Mouse (Mus musculus): ENCODE data around the gene Tlx1. TPM values are rescaled to one million over a fixed set of nuclear protein-coding genes. Genes with fewer than 3 reads are reported as not detected.

The Tlx1 gene
- polyA plus RNA-seq, 1 experiment from 2014 or later, result 0.27 TPM

- peaks cover 7% of the 10 kb centered on the region for H3K4me1 ChIP-seq (ENCODE audit: control insufficient read depth, insufficient read depth, low read length)
- ATAC-seq (ENCODE audit: low FRiP score) (0 out of 2 replicates have a peak, but pooled peaks have one; percentile 50), DNase-seq (ENCODE audit: low spot score, missing footprints) (peak; percentile 82)
- no peaks in the 10 kb centered on the region for H3K36me3 ChIP-seq (ENCODE audit: control insufficient read depth, insufficient read depth, low read length)
- H3K9me3 ChIP-seq (ENCODE audit: control insufficient read depth, low read length), result no peaks in the 10 kb centered on the region
- 19% methylated on average over 14 of the region's 14 CpGs for WGBS
- H3K27me3 ChIP-seq (ENCODE audit: control insufficient read depth, insufficient read depth, low read length), result peaks cover 22% of the 10 kb centered on the region
- no peak overlapping the region for H3K9ac ChIP-seq (ENCODE audit: low read length)
- H3K4me3 ChIP-seq (ENCODE audit: low read depth, low read length), result no peak overlapping the region
- H3K4me2 ChIP-seq, result 0 out of 2 replicates have a peak overlapping the region, but pooled peaks have one; percentile 8
- no peak overlapping the region for H3K27ac ChIP-seq (ENCODE audit: low read depth, low read length)
Measured at GRCm38 (mm10) chr19:45131966-45132628, 18.4 kb upstream of the Tlx1 start.

GRCm38 (mm10) chr19:45142531-45142930 is 7.9 kb upstream of the Tlx1 start:
- Histone ChIP-seq H3K4me3 (ENCODE audit: low read depth, low read length) (no peak overlapping the region), H3K27ac (ENCODE audit: low read depth, low read length) (no peak overlapping the region), H3K27me3 (ENCODE audit: control insufficient read depth, insufficient read depth, low read length) (peaks cover 95% of the 10 kb centered on the region), H3K4me1 (ENCODE audit: control insufficient read depth, insufficient read depth, low read length) (peaks cover 8% of the 10 kb centered on the region; the same call in 1 of the 2 replicates), H3K4me2 (no peak overlapping the region), H3K9me3 (ENCODE audit: control insufficient read depth, low read length) (no peaks in the 10 kb centered on the region), H3K36me3 (ENCODE audit: control insufficient read depth, insufficient read depth, low read length) (no peaks in the 10 kb centered on the region), H3K9ac (ENCODE audit: low read length) (no peak overlapping the region)
- DNase-seq (ENCODE audit: low spot score, missing footprints) (peak; percentile 87), ATAC-seq (ENCODE audit: low FRiP score) (no peak)
- 7% methylated on average over 3 of the region's 3 CpGs for WGBS

GRCm38 (mm10) chr19:45143214-45143895 is 7.1 kb upstream of the Tlx1 start:
- peaks cover 8% of the 10 kb centered on the region; the same call in 1 of the 2 replicates for H3K4me1 ChIP-seq (ENCODE audit: control insufficient read depth, insufficient read depth, low read length)
- ATAC-seq (ENCODE audit: low FRiP score) (peak; percentile 73), DNase-seq (ENCODE audit: low spot score, missing footprints) (peak; percentile 96)
- no peaks in the 10 kb centered on the region for H3K36me3 ChIP-seq (ENCODE audit: control insufficient read depth, insufficient read depth, low read length)
- H3K9me3 ChIP-seq (ENCODE audit: control insufficient read depth, low read length), result peaks cover 4% of the 10 kb centered on the region; the same call in 1 of the 2 replicates
- under 1% methylated on average over 45 of the region's 46 CpGs for WGBS
- H3K4me2 ChIP-seq, result peak overlapping the region; percentile 40
- peaks cover 100% of the 10 kb centered on the region for H3K27me3 ChIP-seq (ENCODE audit: control insufficient read depth, insufficient read depth, low read length)
- peak overlapping the region; percentile 23; the same call in 1 of the 2 replicates for H3K4me3 ChIP-seq (ENCODE audit: low read depth, low read length)
- no peak overlapping the region for H3K9ac ChIP-seq (ENCODE audit: low read length)
- no peak overlapping the region for H3K27ac ChIP-seq (ENCODE audit: low read depth, low read length)

GRCm38 (mm10) chr19:45147071-45147470 is 3.4 kb upstream of the Tlx1 start:
- H3K27ac ChIP-seq (ENCODE audit: low read depth, low read length), result no peak overlapping the region
- DNase-seq (ENCODE audit: low spot score, missing footprints) (peak; percentile 90), ATAC-seq (ENCODE audit: low FRiP score) (no peak)
- peaks cover 4% of the 10 kb centered on the region; the same call in 1 of the 2 replicates for H3K9me3 ChIP-seq (ENCODE audit: control insufficient read depth, low read length)
- 1% methylated on average over 4 of the region's 4 CpGs for WGBS
- peaks cover 15% of the 10 kb centered on the region for H3K4me1 ChIP-seq (ENCODE audit: control insufficient read depth, insufficient read depth, low read length)
- H3K9ac ChIP-seq (ENCODE audit: low read length), result no peak overlapping the region
- no peak overlapping the region for H3K4me3 ChIP-seq (ENCODE audit: low read depth, low read length)
- H3K36me3 ChIP-seq (ENCODE audit: control insufficient read depth, insufficient read depth, low read length), result no peaks in the 10 kb centered on the region
- H3K27me3 ChIP-seq (ENCODE audit: control insufficient read depth, insufficient read depth, low read length), result peaks cover 99% of the 10 kb centered on the region
- H3K4me2 ChIP-seq, result no peak overlapping the region

- no peak overlapping the region for H3K27ac ChIP-seq (ENCODE audit: low read depth, low read length)
- peak overlapping the region; percentile 35; the same call in 1 of the 2 replicates for H3K4me2 ChIP-seq
- H3K4me1 ChIP-seq (ENCODE audit: control insufficient read depth, insufficient read depth, low read length), result peaks cover 6% of the 10 kb centered on the region
- peaks cover 4% of the 10 kb centered on the region; the same call in 1 of the 2 replicates for H3K9me3 ChIP-seq (ENCODE audit: control insufficient read depth, low read length)
- H3K27me3 ChIP-seq (ENCODE audit: control insufficient read depth, insufficient read depth, low read length), result peaks cover 99% of the 10 kb centered on the region
- no peaks in the 10 kb centered on the region for H3K36me3 ChIP-seq (ENCODE audit: control insufficient read depth, insufficient read depth, low read length)
- peak; percentile 94 for DNase-seq (ENCODE audit: low spot score, missing footprints)
- ATAC-seq (ENCODE audit: low FRiP score), result no peak
- no peak overlapping the region for H3K9ac ChIP-seq (ENCODE audit: low read length)
- under 1% methylated on average over 35 of the region's 36 CpGs for WGBS
- H3K4me3 ChIP-seq (ENCODE audit: low read depth, low read length), result 0 out of 2 replicates have a peak overlapping the region, but pooled peaks have one; percentile 13
Measured at GRCm38 (mm10) chr19:45151361-45152182, 1.1 kb downstream of the Tlx1 start.

GRCm38 (mm10) chr19:45152183-45152650 is 1.7 kb downstream of the Tlx1 start:
- Histone ChIP-seq H3K4me2 (no peak overlapping the region), H3K27ac (ENCODE audit: low read depth, low read length) (no peak overlapping the region), H3K27me3 (ENCODE audit: control insufficient read depth, insufficient read depth, low read length) (peaks cover 99% of the 10 kb centered on the region), H3K9ac (ENCODE audit: low read length) (no peak overlapping the region), H3K36me3 (ENCODE audit: control insufficient read depth, insufficient read depth, low read length) (no peaks in the 10 kb centered on the region), H3K4me3 (ENCODE audit: low read depth, low read length) (no peak overlapping the region), H3K4me1 (ENCODE audit: control insufficient read depth, insufficient read depth, low read length) (peaks cover 6% of the 10 kb centered on the region), H3K9me3 (ENCODE audit: control insufficient read depth, low read length) (peaks cover 4% of the 10 kb centered on the region; the same call in 1 of the 2 replicates)
- no peak for ATAC-seq (ENCODE audit: low FRiP score)
- under 1% methylated on average over 8 of the region's 8 CpGs for WGBS
- DNase-seq (ENCODE audit: low spot score, missing footprints), result peak; percentile 94

- H3K4me3 ChIP-seq (ENCODE audit: low read depth, low read length), result no peak overlapping the region
- no peaks in the 10 kb centered on the region for H3K36me3 ChIP-seq (ENCODE audit: control insufficient read depth, insufficient read depth, low read length)
- peak; percentile 96 for DNase-seq (ENCODE audit: low spot score, missing footprints)
- H3K27ac ChIP-seq (ENCODE audit: low read depth, low read length), result no peak overlapping the region
- no peak overlapping the region for H3K4me2 ChIP-seq
- peaks cover 99% of the 10 kb centered on the region for H3K27me3 ChIP-seq (ENCODE audit: control insufficient read depth, insufficient read depth, low read length)
- no peak overlapping the region for H3K9ac ChIP-seq (ENCODE audit: low read length)
- no peaks in the 10 kb centered on the region for H3K9me3 ChIP-seq (ENCODE audit: control insufficient read depth, low read length)
- no peak for ATAC-seq (ENCODE audit: low FRiP score)
- peaks cover 6% of the 10 kb centered on the region for H3K4me1 ChIP-seq (ENCODE audit: control insufficient read depth, insufficient read depth, low read length)
- under 1% methylated on average over 44 of the region's 44 CpGs for WGBS
Measured at GRCm38 (mm10) chr19:45153311-45154058, 3.0 kb downstream of the Tlx1 start.

GRCm38 (mm10) chr19:45154059-45154386 is 3.5 kb downstream of the Tlx1 start:
- ATAC-seq (ENCODE audit: low FRiP score) (no peak), DNase-seq (ENCODE audit: low spot score, missing footprints) (no peak)
- Histone ChIP-seq H3K27ac (ENCODE audit: low read depth, low read length) (no peak overlapping the region), H3K9me3 (ENCODE audit: control insufficient read depth, low read length) (no peaks in the 10 kb centered on the region), H3K4me2 (no peak overlapping the region), H3K9ac (ENCODE audit: low read length) (no peak overlapping the region), H3K4me3 (ENCODE audit: low read depth, low read length) (no peak overlapping the region), H3K27me3 (ENCODE audit: control insufficient read depth, insufficient read depth, low read length) (peaks cover 99% of the 10 kb centered on the region), H3K36me3 (ENCODE audit: control insufficient read depth, insufficient read depth, low read length) (no peaks in the 10 kb centered on the region), H3K4me1 (ENCODE audit: control insufficient read depth, insufficient read depth, low read length) (peaks cover 6% of the 10 kb centered on the region)
- WGBS, result 1% methylated on average over 20 of the region's 24 CpGs
